Mouse (Mus musculus) spleen, postnatal 36 days (tissue): Measurements from ENCODE around the gene Macrod2.

Experiments
- DNase-seq, 2 experiments: peaks; one replicate each; pipeline ENCODE4 v3.0.0; 2022; ENCODE audit warnings: low spot score in 2 of 2, mixed read lengths in 1 of 2

The Macrod2 gene

GRCm38 (mm10) chr2:142335103-142335999, 1940.2 kb downstream of the Macrod2 start:
- no peak for DNase-seq

GRCm38 (mm10) chr2:142344021-142344420, 1948.9 kb downstream of the Macrod2 start:
- DNase-seq: no peak

- no peak for DNase-seq
Measured at GRCm38 (mm10) chr2:142344758-142345157, 1949.6 kb downstream of the Macrod2 start.

- no peak for DNase-seq
Measured at GRCm38 (mm10) chr2:142349805-142350204, 1954.7 kb downstream of the Macrod2 start.

GRCm38 (mm10) chr2:142362888-142363287, 1967.8 kb downstream of the Macrod2 start:
- no peak for DNase-seq

- no peak for DNase-seq
Measured at GRCm38 (mm10) chr2:142373978-142374377, 1978.9 kb downstream of the Macrod2 start.

GRCm38 (mm10) chr2:142380563-142380962, 1985.5 kb downstream of the Macrod2 start:
- no peak for DNase-seq

GRCm38 (mm10) chr2:142381081-142381579, 1986.0 kb downstream of the Macrod2 start:
- DNase-seq: no peak

GRCm38 (mm10) chr2:142393546-142393945, 1998.4 kb downstream of the Macrod2 start:
- DNase-seq: no peak

GRCm38 (mm10) chr2:142399490-142399889, 2004.4 kb downstream of the Macrod2 start:
- DNase-seq: no peak

GRCm38 (mm10) chr2:142400781-142401180, 2005.7 kb downstream of the Macrod2 start:
- DNase-seq: no peak

GRCm38 (mm10) chr2:142401359-142401758, 2006.2 kb downstream of the Macrod2 start:
- no peak for DNase-seq

- DNase-seq: no peak
Measured at GRCm38 (mm10) chr2:142403394-142403793, 2008.3 kb downstream of the Macrod2 start.

- no peak for DNase-seq
Measured at GRCm38 (mm10) chr2:142404321-142404720, 2009.2 kb downstream of the Macrod2 start.

GRCm38 (mm10) chr2:142407341-142407740, 2012.2 kb downstream of the Macrod2 start:
- DNase-seq: no peak

GRCm38 (mm10) chr2:142410124-142410523, 2015.0 kb downstream of the Macrod2 start:
- DNase-seq: no peak

- DNase-seq: no peak
Measured at GRCm38 (mm10) chr2:142433126-142433525, 2038.0 kb downstream of the Macrod2 start.

- DNase-seq: no peak
Measured at GRCm38 (mm10) chr2:142434731-142435130, 2039.6 kb downstream of the Macrod2 start.

GRCm38 (mm10) chr2:142437606-142438461, 2042.7 kb downstream of the Macrod2 start:
- DNase-seq: no peak
